Mouse (Mus musculus) neural tube, embryonic 12.5 days (tissue): ENCODE measurements at regions not wholly inside any gene's neighbourhood (a gene's known extent, or its start where the extent isn't known, plus 50 kb on each side); places are given as distances from the start of the nearest gene placed in this dataset.

Experiments used
- ATAC-seq: fragments of 200-750 bp; cut with Nextera tagmentation; 2 replicates; pipeline ENCODE4 v1.8.0; 2017; ENCODE audit warnings: low read depth, mild to moderate bottlenecking, moderate TSS enrichment, moderate library complexity; ENCODE audit not compliant: low FRiP score
- H3K27ac ChIP-seq: fragments of 300-500 bp; sonication (generic); 2 replicates; pipeline ENCODE4 v1.5.1; 2016
- H3K27me3 ChIP-seq: fragments of 300-500 bp; sonication (generic); replicated peaks from 2 replicates; pipeline ENCODE4 v1.6.1; 2016; ENCODE audit warnings: mild to moderate bottlenecking
- H3K36me3 ChIP-seq: fragments of 300-500 bp; sonication (generic); 2 replicates; pipeline ENCODE4 v1.6.1; 2016; ENCODE audit warnings: mild to moderate bottlenecking
- H3K4me1 ChIP-seq: fragments of 300-500 bp; sonication (generic); 2 replicates; pipeline ENCODE4 v1.6.1; 2016
- H3K4me2 ChIP-seq: fragments of 300-500 bp; sonication (generic); replicated peaks from 2 replicates; pipeline ENCODE4 v1.6.1; 2016; ENCODE audit warnings: mild to moderate bottlenecking
- H3K4me3 ChIP-seq: fragments of 300-500 bp; sonication (generic); 2 replicates; pipeline ENCODE4 v1.5.1; 2016
- H3K9ac ChIP-seq: fragments of 300-500 bp; sonication (generic); 2 replicates; pipeline ENCODE4 v1.6.1; 2016; ENCODE audit warnings: mild to moderate bottlenecking
- H3K9me3 ChIP-seq: fragments of 300-500 bp; sonication (generic); 2 replicates; pipeline ENCODE4 v1.6.1; 2016; ENCODE audit warnings: mild to moderate bottlenecking
- WGBS: fragments of 180-500 bp; shearing (Covaris S2); methylation state at CpG from one replicate; pipeline ENCODE4 v1.1.7; 2016; 5-methylcytosine and 5-hydroxymethylcytosine counted together

DNA sequence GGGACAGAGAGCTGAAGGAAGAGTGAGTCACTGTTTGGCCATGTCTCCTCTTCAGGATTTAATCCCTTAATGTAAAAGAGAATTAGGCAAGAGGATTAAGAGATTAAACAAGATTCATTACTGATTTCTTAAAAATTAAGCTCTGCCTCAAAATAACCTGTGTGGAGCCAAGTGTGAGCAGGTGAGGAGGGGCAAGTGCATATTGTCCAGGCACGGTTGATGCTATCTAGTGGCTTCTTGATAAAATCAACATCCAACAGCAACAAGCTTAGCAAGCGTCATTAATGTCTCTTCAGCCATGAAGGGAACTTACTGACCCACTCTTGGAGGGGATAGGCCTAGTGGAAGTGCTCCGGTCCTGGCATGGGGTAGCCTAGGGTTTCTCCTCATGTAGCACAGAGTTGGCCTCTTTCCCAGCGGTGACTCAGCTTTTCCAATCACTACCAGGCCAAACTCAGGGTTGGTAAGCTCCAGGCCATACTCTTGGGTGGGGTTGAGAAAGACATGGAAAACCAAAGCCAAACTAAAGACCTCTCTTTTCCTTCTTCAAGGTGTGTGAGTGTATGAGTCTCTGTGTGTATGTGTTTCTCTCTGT, 55.0 kb upstream of the Ubr2 start:
- Histone ChIP-seq H3K9me3 (no peaks in the 10 kb centered on the region), H3K27me3 (no peaks in the 10 kb centered on the region), H3K27ac (no peak overlapping the region), H3K4me2 (no peak overlapping the region), H3K4me3 (no peak overlapping the region), H3K9ac (no peak overlapping the region), H3K4me1 (no peaks in the 10 kb centered on the region), H3K36me3 (no peaks in the 10 kb centered on the region)
- 90% methylated on average over 4 of the region's 4 CpGs for WGBS
- no peak for ATAC-seq

DNA sequence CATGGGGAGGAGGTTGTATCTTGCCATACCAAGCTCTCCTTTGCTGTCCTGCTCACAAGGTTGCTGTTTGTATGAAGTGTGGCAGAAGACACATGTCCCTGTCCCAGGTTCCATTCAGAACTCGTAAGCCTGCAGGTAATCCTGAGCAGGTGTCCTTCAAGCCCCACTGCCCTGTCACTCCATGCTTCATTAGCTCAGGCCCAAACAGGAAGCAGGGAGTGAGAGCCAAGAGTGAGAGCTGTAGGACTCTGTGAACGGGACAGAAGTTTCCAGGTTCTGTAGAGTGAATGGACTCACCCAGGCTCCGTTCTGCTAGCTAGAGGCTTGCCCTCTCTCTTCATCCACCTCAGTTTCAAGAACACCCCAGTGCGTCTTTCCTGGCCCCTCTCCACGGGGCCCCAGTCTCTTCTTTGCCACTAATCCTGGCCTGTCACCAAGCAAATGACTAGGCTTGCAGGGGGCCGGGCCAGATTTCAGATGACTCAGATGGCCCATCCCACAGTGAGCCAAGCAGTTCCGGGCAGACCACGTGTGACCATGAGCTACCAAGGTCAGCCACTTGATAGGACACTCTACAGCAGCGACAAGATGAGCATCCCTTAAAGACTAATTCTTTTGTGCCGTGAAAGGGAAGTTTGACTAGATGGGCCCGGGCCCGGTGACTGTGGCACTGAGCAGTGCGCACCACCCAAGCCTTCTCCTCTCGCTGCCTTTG, 54.4 kb upstream of the Ubr2 start:
- Histone ChIP-seq H3K9ac (no peak overlapping the region), H3K27ac (no peak overlapping the region), H3K4me3 (no peak overlapping the region), H3K9me3 (no peaks in the 10 kb centered on the region), H3K27me3 (no peaks in the 10 kb centered on the region), H3K36me3 (no peaks in the 10 kb centered on the region), H3K4me2 (no peak overlapping the region), H3K4me1 (no peaks in the 10 kb centered on the region)
- no peak for ATAC-seq
- WGBS = 89% methylated on average over 14 of the region's 14 CpGs

DNA sequence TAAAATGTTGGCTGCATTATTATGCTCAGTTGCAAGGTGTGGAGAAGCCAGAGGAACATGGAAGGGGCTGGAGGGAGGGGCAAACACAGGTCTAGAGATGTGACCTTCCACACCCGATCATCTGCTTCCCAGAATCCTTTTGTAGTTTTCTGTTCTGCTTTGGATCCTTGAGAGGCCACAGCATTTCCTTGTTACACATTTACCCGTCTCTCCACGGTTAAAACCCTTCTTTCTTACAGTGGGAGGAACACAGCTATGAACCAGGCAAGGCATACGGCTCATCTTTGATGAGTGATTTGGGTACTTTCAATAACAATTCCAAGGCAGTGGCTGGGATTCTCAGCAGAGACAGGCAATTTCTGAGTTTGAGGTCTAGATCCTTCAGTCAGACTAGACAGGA, 53.6 kb upstream of the Ubr2 start:
- no peaks in the 10 kb centered on the region for H3K27me3 ChIP-seq
- H3K9ac ChIP-seq = no peak overlapping the region
- no peaks in the 10 kb centered on the region for H3K4me1 ChIP-seq
- ATAC-seq = no peak
- no peaks in the 10 kb centered on the region for H3K36me3 ChIP-seq
- H3K4me3 ChIP-seq = no peak overlapping the region
- H3K9me3 ChIP-seq = no peaks in the 10 kb centered on the region
- H3K27ac ChIP-seq = no peak overlapping the region
- no peak overlapping the region for H3K4me2 ChIP-seq
- 89% methylated on average over 4 of the region's 4 CpGs for WGBS

DNA sequence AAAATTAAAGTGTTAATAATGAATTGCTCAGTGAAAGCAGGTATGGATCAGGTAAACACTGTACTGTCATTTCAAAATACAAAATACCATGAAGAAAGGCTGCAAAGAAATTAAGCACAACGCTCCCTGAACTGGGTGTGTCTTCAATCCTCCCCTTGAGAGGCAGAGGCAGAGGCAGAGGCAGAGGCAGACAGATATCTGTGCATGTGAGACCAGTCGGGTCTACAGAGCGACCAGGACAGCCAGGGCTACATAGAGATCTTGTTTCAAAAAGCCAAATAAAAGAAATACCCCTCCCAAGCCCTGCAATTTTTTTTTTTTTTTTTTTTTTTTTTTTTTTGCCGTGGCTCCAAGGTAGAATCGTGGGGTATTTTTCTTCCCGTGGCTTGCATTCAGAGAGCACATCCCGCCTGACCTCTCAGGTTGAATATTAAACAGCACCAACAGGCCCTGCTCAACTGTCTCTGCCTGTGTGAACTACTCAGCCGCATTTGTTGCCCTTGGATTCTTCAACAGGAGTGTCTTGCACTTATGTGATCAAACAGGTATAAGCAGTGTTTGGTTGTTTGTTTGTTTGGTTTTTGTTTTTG, 50.8 kb upstream of the Ubr2 start:
- Histone ChIP-seq H3K4me3 (no peak overlapping the region), H3K36me3 (no peaks in the 10 kb centered on the region), H3K9ac (no peak overlapping the region), H3K27ac (no peak overlapping the region), H3K4me2 (no peak overlapping the region), H3K9me3 (peaks cover 4% of the 10 kb centered on the region; the same call in 1 of the 2 replicates), H3K27me3 (no peaks in the 10 kb centered on the region), H3K4me1 (no peaks in the 10 kb centered on the region)
- 85% methylated on average over 8 of the region's 8 CpGs for WGBS
- ATAC-seq = no peak
